Mouse (Mus musculus) layer of hippocampus, postnatal 10 days (tissue): ENCODE data around the gene Tgfb1. TPM values are rescaled to one million over a fixed set of nuclear protein-coding genes. Genes with fewer than 3 reads are reported as not detected.

Source experiments
- DNase-seq, 2 experiments: peaks; one replicate each; pipeline ENCODE4 v3.0.0; 2021; ENCODE audit warnings: low spot score in 2 of 2
- total RNA-seq, 2 experiments: library from RNA; stranded (reverse); gene quantifications; 2 replicates each; pipeline ENCODE4 v1.2.3; 2021

Gene Tgfb1
- total RNA-seq, 2 experiments from 2014 or later = 11.0 to 12.9 TPM

- no peak for DNase-seq
Measured at GRCm38 (mm10) chr7:25729862-25730261, 43.1 kb downstream of the Tgfb1 start.

- no peak for DNase-seq
Measured at GRCm38 (mm10) chr7:25731294-25732055, 44.7 kb downstream of the Tgfb1 start.

GRCm38 (mm10) chr7:25734991-25735390 lies 48.2 kb downstream of the Tgfb1 start:
- DNase-seq = no peak

GRCm38 (mm10) chr7:25736920-25737319 lies 50.1 kb downstream of the Tgfb1 start:
- no peak for DNase-seq

GRCm38 (mm10) chr7:25738277-25738676 lies 51.5 kb downstream of the Tgfb1 start:
- no peak for DNase-seq

- DNase-seq = no peak
Measured at GRCm38 (mm10) chr7:25746844-25747243, 60.0 kb downstream of the Tgfb1 start.

- no peak for DNase-seq
Measured at GRCm38 (mm10) chr7:25753076-25753475, 66.3 kb downstream of the Tgfb1 start.

- DNase-seq = no peak
Measured at GRCm38 (mm10) chr7:25753643-25754438, 67.0 kb downstream of the Tgfb1 start.

GRCm38 (mm10) chr7:25754439-25754737 lies 67.6 kb downstream of the Tgfb1 start:
- no peak for DNase-seq

Other genes with a start within 250 kb of the Tgfb1 start
- 1 to 10 TPM; 2.1 to 2.4 TPM for gene Ceacam1, start 209.4 kb upstream of the Tgfb1 start, total RNA-seq
- under 1 TPM; 0.11 to 0.23 TPM for gene Ceacam2, start 147.1 kb upstream of the Tgfb1 start, total RNA-seq
- gene Erich4, start 71.1 kb upstream of the Tgfb1 start, total RNA-seq = not detected
- 10 to 100 TPM; 27.3 to 29.8 TPM for gene Dmac2, start 67.6 kb upstream of the Tgfb1 start, total RNA-seq
- gene B3gnt8, start 60.3 kb upstream of the Tgfb1 start, total RNA-seq = 1 to 10 TPM; 2.8 to 3.1 TPM
- 10 to 100 TPM; 33.2 to 36.1 TPM for gene Bckdha, start 28.0 kb upstream of the Tgfb1 start, total RNA-seq
- gene Exosc5, start 27.8 kb upstream of the Tgfb1 start, total RNA-seq = 10 to 100 TPM; 22.6 to 29.4 TPM
- gene Tmem91, start 11.8 kb upstream of the Tgfb1 start, total RNA-seq = 10 to 100 TPM; 37.2 to 46.4 TPM
- 10 to 100 TPM; 26.6 to 29.8 TPM for gene B9d2, start 6.2 kb upstream of the Tgfb1 start, total RNA-seq
- 10 to 100 TPM; 44.4 to 45.8 TPM for gene Ccdc97, start 32.1 kb downstream of the Tgfb1 start, total RNA-seq
- gene Hnrnpul1, start 67.8 kb downstream of the Tgfb1 start, total RNA-seq = 100 to 1,000 TPM; 122 to 129 TPM
- 10 to 100 TPM; 43.2 to 44.9 TPM for gene Axl, start 101.7 kb downstream of the Tgfb1 start, total RNA-seq
- 1 to 10 TPM; 2.6 to 4.0 TPM for gene Cyp2s1, start 129.9 kb downstream of the Tgfb1 start, total RNA-seq
- not detected for gene Cyp2b10, start 210.6 kb downstream of the Tgfb1 start, total RNA-seq